Mouse (Mus musculus): ENCODE results near the gene Selenot.
"Not testable (repeated sequence)": the region's sequence is repeated elsewhere in the genome, so short reads cannot be mapped to it uniquely, and the experiment has no call there.

The Selenot gene

GRCm38 (mm10) chr3:58576137-58577066 lies at the start of gene Selenot:
Gene Selenot (plus strand): TSS chr3:58576636.
- DNase-seq: peak; percentile 97 to 98

DNA sequence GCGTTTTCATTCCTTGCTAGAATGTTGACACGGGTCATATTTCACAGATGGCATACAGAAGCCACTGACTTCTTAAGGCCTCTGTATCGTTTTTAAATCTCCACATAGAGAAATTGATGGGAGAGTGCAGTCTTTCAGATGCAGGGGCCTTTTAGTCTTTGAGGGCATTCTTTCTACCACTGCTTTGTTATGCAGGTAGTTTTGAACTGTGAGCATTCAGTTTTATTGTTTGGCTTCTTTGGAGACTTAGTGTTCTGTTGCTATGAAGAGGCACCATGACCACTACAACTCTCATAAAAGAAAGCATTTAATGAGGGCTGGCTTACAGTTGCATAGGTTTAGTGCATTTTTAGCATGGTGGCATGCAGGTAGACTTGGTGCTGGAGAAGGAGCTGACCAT lies 39.9 kb upstream of the Selenot start:
- no peak for DNase-seq

DNA sequence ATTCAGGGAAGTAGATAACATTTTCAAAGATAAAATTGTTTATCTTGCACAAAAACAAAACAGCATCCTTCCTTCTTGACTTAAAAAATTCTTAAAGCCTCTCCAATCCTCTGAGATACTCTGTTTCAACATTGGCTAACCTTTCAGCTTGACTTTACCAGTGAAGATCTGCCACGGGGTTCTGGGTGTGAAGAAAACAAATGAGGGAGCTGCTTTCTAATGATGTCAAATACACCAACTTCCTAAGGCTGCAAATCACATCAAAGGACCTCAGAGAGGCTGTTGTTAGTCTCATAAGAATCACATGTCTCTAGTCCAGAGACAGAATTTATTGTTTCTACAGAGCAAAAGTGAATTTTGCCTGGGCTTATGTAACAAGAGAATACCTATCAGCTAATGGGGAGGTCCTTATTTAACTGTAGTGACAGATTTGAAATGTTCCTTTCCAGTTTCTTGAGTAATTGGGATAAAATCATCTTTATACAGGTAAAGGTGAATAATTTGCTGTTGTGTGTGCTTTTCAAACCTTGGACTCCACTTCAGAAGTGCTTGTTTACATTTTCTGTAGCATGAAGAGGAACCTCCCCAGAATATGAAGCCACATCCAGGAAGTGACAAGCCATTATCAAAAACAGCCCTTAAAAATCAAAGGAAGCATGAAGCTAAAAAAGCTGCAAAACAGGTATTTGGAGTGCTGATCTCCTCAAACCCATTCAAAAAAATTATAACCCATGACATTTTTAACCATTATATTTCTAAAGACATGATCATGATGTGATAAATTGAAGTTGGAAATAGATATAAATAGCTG lies 24.2 kb upstream of the Selenot start:
- DNase-seq: no peak

GRCm38 (mm10) chr3:58556649-58557048 lies 19.8 kb upstream of the Selenot start:
- DNase-seq: no peak

DNA sequence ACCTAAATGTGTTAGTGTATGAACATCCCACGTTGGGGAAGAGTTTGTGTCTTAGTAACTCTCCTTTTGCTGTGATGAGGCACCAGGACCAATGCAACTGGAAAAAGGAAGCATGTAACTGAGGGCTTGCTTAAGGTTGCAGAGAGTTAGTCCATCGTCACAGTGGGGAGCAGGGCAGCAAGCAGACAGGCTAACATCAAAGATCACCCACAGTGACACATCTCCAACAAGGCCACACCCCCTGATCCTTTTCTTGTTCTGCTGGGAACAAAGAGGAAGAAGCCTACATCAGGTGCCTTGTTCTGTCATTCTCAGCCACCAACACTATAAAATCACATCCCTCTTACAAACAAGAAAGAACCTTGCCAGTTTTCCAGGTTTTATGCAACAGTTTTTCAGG lies 16.5 kb upstream of the Selenot start:
- DNase-seq: no peak

- DNase-seq: peak in 1 of 2 experiments; percentile 17
Measured at GRCm38 (mm10) chr3:58561437-58561836, 15.0 kb upstream of the Selenot start.

GRCm38 (mm10) chr3:58570821-58571220 lies 5.6 kb upstream of the Selenot start:
- DNase-seq: no peak

DNA sequence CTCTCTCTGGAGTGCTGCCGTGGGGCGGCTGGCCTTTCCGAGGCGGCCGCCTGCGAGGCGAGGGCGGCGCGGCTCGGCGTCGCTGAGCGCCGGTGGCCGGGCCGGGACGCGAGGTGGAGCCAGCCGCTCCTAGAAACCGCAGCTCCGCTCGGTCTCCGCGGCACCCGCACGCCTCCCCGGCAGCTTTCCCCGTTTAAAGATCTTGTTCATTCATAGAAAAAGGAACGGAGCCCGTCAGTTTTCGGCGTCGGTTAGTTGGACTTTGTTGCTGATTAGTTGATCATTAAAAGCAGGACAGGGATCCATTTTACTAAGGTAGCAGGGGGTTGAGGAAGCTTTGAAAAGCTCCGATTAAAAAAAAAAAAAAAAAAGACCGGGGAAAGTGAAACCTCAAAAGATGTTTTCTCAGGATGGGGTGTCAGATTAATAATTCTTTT lies 649 bp downstream of the Selenot start:
- peak; percentile 71 to 78 for DNase-seq

- no peak for DNase-seq
Measured at GRCm38 (mm10) chr3:58577506-58578050, 1.1 kb downstream of the Selenot start.

DNA sequence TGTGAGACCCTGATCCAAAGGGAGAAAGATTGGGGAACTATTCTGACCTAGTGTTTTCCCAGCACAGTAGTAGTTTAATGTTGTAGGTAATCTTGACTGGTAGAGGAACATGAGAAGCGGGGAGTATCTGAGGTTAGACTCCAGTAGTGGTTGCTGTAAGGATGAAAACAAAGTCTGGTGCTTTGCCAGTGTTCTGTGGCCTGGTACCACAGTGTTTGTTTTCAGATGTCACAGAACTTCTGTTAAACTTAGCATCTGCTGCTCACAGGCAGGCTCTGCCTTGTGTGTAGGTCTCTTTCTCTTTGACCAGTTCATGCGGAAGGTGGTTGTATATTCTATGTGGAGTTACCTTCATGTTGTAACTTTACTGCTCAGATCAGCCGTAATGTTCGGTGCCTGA lies 5.1 kb downstream of the Selenot start:
- no peak for DNase-seq

DNA sequence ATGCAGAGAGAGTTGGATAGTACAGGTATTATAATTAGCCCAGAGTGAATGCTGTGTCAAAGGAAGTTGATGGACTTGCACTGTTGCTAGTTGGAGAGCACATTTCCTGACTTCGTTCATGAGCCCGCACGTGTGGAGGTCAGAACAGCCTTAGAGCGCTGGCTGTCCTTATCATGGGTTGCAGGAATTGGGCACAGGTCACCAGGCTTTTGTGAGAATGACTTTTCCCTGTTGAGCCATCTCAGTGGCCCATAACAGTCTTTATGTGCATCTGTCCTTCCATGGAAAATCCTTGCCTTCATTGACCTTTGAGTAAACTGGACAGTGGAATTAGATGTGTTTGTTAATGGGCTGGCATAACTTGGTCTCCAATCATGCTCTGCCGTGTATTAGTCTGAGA lies 5.9 kb downstream of the Selenot start:
- DNase-seq: no peak

- no peak for DNase-seq
Measured at GRCm38 (mm10) chr3:58582788-58583426, 6.5 kb downstream of the Selenot start.

DNA sequence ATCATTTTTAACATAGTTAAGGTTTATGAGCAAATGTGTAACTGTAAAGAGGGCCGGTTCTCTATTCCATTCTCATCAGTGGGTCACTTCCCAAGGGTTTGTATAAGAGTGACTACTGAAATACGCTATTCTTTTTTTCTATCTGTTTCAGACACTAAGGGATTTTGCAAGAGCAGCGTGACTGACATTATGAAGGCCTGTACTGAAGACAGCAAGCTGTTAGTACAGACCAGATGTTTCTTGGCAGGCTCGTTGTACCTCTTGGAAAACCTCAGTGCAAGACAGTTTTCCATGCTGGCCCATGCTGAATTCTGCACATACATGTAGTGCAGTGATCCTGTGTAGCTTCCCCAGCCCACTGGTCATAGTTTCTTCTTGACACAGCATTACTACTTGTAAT lies 14.1 kb downstream of the Selenot start:
- DNase-seq: not testable (repeated sequence)

GRCm38 (mm10) chr3:58592666-58593065 lies 16.2 kb downstream of the Selenot start:
- DNase-seq: not testable (repeated sequence)

GRCm38 (mm10) chr3:58593623-58594022 lies 17.2 kb downstream of the Selenot start:
- DNase-seq: no peak

DNA sequence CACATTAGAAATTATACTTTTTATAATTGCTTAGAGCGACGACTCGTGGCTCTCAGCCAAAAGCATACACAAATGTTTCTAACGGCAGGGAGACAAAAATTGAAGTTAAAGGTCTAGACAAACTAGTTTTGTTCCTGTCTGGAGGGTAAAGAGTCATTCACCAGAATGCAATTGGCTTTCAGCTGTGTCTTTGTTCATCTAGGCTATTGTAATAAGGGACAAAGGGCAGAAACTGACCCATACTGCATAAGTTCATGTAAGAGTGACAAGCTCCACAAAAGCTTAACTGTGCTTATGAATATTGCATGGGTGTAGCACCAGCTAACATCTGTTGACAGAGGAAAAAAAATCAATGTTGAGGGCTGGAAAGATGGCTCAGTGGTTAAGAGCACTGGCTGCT lies 32.1 kb downstream of the Selenot start:
- no peak for DNase-seq

GRCm38 (mm10) chr3:58609985-58610384 lies 33.5 kb downstream of the Selenot start:
- DNase-seq: no peak

GRCm38 (mm10) chr3:58621066-58621465 lies 44.6 kb downstream of the Selenot start:
- DNase-seq: no peak

GRCm38 (mm10) chr3:58622665-58623394 lies 46.4 kb downstream of the Selenot start:
- DNase-seq: no peak

DNA sequence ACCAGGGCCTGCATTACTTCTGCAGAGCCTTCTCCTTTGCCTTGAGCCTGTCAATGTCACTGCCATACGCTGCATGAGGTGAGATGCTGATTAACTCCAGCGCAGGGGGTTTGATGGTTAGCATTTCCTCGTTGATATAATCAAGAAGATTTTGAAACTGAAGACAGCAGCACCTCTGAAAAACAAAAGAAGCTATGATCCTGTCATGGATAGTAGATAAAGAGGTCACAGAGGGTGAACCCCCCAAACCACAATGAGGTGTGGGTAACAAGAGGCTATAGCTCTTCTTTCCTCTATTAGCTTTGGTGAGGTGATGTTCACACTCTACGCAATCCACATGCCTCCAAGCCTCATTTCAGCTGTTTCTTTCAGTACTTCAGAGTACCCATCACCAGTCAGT lies 48.5 kb downstream of the Selenot start:
- DNase-seq: no peak

GRCm38 (mm10) chr3:58631693-58632092 lies 55.3 kb downstream of the Selenot start:
- no peak for DNase-seq

All from kidney, postnatal 4 days (tissue).